Mouse (Mus musculus) gastrocnemius, adult 8-10 months (tissue): ENCODE measurements at regions not wholly inside any gene's neighbourhood (a gene's known extent, or its start where the extent isn't known, plus 50 kb on each side); places are given as distances from the start of the nearest gene placed in this dataset.

ENCODE experiments used
- DNase-seq, 2 experiments: peaks; one replicate each; pipeline ENCODE4 v3.0.0; 2022; ENCODE audit warnings: low spot score in 2 of 2

GRCm38 (mm10) chr14:25120506-25120905 is 338.5 kb upstream of the Zmiz1 start:
- no peak for DNase-seq

DNA sequence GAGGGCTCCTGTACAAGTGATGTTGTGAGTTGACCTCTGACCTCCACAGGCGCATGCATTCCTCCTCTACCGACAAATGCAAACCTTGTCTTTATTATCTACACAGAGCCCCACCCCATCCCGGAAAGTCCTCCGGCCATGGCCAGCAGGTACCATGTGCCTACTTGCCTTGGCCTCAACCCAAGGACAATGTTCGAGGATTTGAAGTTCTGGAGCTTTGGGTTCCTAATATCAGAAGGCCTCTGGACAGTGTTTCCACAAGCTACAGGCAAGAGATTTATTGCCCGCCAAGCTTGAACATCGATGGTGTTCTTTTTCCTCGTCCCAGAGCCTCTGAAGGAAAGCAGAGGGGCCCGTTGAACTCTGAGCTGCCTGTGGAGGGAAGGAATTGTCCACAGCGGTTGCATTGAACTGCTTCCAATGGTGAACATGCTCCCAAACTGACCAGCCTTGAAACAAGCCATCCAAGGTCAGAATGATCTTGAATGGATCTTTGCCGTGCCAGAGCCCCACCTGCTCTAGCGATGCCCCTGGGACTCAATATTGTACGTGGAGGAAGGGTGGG is 335.9 kb upstream of the Zmiz1 start:
- DNase-seq, result no peak

GRCm38 (mm10) chr14:25123541-25124337 is 335.2 kb upstream of the Zmiz1 start:
- no peak for DNase-seq

GRCm38 (mm10) chr14:25126544-25126943 is 332.4 kb upstream of the Zmiz1 start:
- no peak for DNase-seq

- DNase-seq, result no peak
Measured at GRCm38 (mm10) chr14:25127544-25128159, 331.3 kb upstream of the Zmiz1 start.

- no peak for DNase-seq
Measured at GRCm38 (mm10) chr14:25128160-25128547, 330.8 kb upstream of the Zmiz1 start.

- no peak for DNase-seq
Measured at GRCm38 (mm10) chr14:25135371-25135770, 323.6 kb upstream of the Zmiz1 start.

GRCm38 (mm10) chr14:25137312-25137711 is 321.7 kb upstream of the Zmiz1 start:
- no peak for DNase-seq

DNA sequence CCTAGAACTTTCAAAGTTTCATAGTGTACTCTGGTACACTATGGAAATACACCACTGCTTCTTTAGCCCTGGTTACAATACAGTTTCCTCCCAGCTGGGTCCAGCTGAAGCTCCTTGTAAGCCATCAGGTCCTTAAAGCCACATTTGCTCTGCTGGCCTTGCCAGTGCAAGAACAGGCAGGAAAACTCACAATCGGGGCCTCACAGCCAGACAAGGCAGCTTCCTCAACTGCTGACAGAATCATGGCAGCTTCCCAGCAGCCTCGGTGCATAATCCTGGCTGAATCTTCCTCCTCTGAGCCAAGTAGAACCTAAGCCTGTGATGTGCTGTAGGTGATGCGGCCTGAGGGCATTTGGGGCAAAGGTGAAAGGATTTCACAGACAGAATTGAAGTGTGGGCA is 320.5 kb upstream of the Zmiz1 start:
- no peak for DNase-seq

DNA sequence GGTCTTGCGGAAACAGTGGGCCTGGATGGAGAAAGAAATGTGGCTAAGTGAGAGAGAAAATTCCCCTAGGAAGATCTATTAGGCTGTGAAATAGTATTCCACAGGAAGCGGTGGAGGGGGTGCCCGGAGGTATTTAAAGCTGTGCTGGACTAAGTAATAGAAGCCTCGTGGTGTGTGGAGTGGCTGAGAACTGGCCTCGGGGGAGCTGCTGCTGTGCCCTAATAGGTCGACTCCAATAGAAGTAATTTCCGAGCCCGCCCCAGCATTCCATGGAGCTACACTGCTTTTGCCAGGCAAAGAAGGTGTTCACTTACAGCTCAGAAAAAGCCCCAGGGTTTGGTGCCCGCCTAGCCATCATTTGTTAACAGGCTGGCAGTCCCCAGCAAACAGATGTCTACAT is 317.1 kb upstream of the Zmiz1 start:
- DNase-seq, result peak in 1 of 2 experiments; percentile 15

DNA sequence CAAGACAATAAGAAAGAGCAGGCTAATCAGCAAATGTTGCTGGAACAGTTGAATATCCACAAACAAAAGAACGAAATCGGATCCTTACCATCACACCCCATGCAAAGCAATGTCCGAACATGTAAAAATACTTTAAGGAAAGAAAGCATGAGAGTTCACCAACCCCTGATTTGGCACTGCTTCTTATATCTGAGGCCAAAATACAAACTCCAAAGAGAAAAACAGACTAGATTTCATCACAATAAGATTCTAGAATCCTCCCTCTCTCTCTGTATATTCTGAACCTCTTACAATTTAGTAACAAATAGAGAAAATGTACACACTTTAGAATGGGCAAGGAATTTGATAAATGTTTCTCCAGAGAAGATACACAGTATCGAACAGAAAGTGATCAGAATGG is 315.9 kb upstream of the Zmiz1 start:
- no peak for DNase-seq

DNA sequence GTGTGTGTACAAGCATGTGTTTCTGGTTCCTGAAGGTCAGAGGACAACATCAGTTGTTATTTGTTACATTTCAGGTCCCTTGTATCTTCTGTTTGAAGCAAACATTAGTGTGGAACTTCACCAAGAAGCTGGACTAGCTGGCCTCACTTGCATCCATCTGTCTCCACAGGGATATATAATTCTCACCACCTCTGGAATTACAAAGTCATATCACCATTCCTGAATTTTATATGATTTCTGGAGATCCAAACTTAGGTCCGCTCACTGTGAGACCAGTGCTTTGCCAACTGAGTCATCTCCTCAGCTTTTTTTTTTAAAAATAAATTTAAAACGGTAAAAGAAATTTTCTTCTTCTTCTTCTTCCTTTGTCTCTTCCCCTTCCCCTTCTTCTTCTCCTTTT is 311.3 kb upstream of the Zmiz1 start:
- DNase-seq, result no peak

- DNase-seq, result no peak
Measured at GRCm38 (mm10) chr14:25150968-25151367, 308.0 kb upstream of the Zmiz1 start.

DNA sequence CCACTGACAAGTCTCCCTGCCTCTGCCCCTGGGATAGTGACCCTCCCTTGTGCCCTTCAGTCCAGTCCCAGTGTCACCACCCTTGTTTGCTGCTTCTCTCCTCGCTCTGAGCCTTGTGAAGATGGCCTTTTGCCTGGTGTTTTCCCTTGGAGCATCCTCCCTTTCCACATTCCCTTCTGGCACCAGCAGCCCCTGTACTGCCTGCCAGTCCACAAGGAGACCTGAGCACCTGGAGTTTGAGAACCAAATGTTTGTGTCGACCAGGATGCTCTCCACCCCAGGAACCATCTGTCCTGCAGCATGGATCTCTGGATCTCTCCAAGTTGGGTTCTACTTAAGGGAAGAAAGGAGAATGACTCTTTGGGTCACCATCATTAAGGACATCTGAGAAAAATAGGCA is 307.5 kb upstream of the Zmiz1 start:
- no peak for DNase-seq

GRCm38 (mm10) chr14:25153573-25153972 is 305.4 kb upstream of the Zmiz1 start:
- DNase-seq, result no peak

DNA sequence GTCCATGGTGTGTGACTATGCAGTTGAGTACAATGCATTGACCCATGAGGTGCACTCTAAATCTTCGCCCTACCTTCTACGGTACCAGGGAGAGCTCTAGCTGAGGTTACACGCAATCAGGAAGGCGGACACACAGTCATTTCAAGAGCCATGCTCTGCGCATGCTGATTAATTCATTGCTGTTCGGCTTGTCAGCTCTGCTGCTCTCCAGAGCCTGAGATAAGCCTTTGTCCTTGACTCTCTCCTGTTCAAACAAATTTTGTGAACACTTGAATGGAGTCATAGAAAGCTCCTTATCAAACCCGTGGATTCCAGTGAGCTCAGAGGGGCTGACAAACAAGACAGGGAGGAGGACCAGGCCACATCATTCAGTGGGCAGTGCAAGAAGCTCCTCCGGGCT is 304.8 kb upstream of the Zmiz1 start:
- no peak for DNase-seq

DNA sequence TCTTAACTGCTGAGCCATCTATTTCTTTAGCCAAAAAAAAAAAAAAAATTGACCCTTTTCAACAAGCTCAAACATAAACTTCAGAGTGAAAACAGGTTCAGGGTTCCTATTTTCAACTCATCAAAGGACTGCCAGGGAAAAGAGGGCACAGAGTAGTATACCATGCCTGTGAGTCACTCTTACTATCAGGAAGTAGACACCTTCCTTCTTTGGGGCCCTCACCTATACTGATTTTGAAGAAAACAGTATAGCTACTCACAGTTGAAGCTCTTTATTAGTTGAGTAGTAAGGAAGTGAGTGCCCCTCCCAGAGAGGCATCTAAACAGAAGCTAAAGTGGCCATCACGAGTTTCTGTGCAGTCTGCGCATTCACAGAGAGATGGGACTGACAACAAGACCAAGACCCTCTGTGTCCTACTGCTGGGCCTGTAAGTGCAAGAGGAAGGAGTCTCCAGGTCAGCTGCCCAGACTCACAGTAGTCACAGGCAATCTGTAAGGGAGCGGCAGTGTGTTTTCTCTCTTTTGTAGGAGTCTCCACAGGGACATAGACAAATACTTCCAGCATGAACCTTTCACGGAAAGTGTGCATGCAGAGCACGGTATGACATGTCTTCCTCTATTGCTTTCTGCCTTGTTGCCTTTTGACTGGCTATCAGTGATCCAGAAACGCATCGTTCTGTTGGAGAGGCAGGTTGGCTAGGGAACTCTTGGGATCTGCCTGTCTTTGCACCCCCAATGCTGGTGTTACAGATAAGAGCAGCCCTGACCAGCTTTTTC is 303.8 kb upstream of the Zmiz1 start:
- DNase-seq, result no peak

- no peak for DNase-seq
Measured at GRCm38 (mm10) chr14:25156171-25156570, 302.8 kb upstream of the Zmiz1 start.

GRCm38 (mm10) chr14:25161684-25162321 is 297.2 kb upstream of the Zmiz1 start:
- DNase-seq, result no peak

DNA sequence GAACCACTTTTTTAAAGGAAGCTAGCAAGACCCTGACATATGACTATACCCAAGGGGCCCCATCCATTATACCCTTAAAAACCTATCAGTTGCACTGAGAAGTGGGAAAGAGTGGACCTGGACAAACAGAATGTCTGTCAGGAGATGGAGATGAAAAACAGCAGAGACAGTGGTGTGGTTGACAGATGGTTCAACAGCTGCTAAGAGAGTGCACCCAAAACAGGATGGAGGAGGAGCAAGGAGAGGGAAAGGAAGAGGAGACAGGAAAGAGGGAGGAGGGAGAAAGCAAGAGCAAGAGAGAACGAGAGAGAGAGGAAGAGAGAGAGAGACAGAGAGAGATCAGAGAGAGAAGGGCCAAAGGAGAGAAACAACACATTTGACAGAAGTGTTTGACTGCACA is 292.8 kb upstream of the Zmiz1 start:
- no peak for DNase-seq

DNA sequence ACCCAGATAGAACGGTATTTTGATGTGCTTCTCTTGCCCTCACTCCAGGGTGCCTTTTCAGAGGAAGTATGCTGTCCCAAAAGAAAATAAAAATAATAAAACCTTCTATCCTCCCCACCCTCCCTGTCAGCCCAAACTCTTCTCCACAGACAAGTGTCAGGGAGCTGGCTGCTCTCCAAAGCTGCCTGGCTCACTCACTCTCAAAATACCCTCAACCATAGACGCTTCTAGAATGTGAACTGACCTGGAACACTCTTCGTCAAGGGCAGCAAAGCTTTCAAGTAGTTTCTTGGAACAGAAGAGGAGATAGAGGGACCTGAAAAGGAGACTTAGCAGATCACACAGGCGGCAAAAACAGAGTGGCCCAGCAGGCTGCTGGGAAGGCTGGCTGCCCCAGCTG is 291.4 kb upstream of the Zmiz1 start:
- no peak for DNase-seq

- DNase-seq, result no peak
Measured at GRCm38 (mm10) chr14:25168310-25168709, 290.7 kb upstream of the Zmiz1 start.
